Mouse (Mus musculus) left cerebral cortex, postnatal 36 days (tissue): ENCODE results near the gene Abhd11. TPM values are rescaled to one million over a fixed set of nuclear protein-coding genes. Genes with fewer than 3 reads are reported as not detected.
"Not testable (repeated sequence)": the region's sequence is repeated elsewhere in the genome, so short reads cannot be mapped to it uniquely, and the experiment has no call there.

ENCODE experiments used
- DNase-seq, 2 experiments: peaks; one replicate each; pipeline ENCODE4 v3.0.0; 2021 to 2022; ENCODE audit warnings: low spot score in 2 of 2, mixed read lengths in 1 of 2
- intact Hi-C: fragments of 180-260 bp; cut with DNase I; formaldehyde crosslinking; loops from one replicate; pipeline ENCODE4 v1.15.1; 2025
- total RNA-seq, 2 experiments: library from RNA; stranded (reverse); gene quantifications; 2 replicates each; pipeline ENCODE4 v1.2.3; 2021

Abhd11 gene
- total RNA-seq, 2 experiments from 2014 or later = 31.1 to 39.2 TPM

GRCm38 (mm10) chr5:135015497-135015896 is 6.5 kb downstream of the Abhd11 start:
- intact Hi-C loops = loop anchor here (5.0 kb wide), 2 partner anchors 37 to 62 kb away; partner anchors contain the start of gene Vps37d
- DNase-seq = peak; percentile 85 to 86

- DNase-seq = no peak
- intact Hi-C loops = loop anchor here (5.0 kb wide), 2 partner anchors 36 to 61 kb away; partner anchors contain the start of gene Vps37d
Observed at GRCm38 (mm10) chr5:135016224-135016759, 7.3 kb downstream of the Abhd11 start.

GRCm38 (mm10) chr5:135021814-135022213 is 12.9 kb downstream of the Abhd11 start:
- DNase-seq = no peak
- intact Hi-C loops = no loop called here

- peak; percentile 87 to 92 for DNase-seq
- intact Hi-C loops = no loop called here
Observed at GRCm38 (mm10) chr5:135023344-135024173, 14.6 kb downstream of the Abhd11 start, which contains the start of gene Stx1a. Stx1a (plus strand) TSS chr5:135023482.

GRCm38 (mm10) chr5:135024665-135025224 is 15.8 kb downstream of the Abhd11 start:
- intact Hi-C loops = no loop called here
- DNase-seq = no peak

GRCm38 (mm10) chr5:135025899-135026298 is 16.9 kb downstream of the Abhd11 start:
- intact Hi-C loops = no loop called here
- peak; percentile 68 to 74 for DNase-seq

DNA sequence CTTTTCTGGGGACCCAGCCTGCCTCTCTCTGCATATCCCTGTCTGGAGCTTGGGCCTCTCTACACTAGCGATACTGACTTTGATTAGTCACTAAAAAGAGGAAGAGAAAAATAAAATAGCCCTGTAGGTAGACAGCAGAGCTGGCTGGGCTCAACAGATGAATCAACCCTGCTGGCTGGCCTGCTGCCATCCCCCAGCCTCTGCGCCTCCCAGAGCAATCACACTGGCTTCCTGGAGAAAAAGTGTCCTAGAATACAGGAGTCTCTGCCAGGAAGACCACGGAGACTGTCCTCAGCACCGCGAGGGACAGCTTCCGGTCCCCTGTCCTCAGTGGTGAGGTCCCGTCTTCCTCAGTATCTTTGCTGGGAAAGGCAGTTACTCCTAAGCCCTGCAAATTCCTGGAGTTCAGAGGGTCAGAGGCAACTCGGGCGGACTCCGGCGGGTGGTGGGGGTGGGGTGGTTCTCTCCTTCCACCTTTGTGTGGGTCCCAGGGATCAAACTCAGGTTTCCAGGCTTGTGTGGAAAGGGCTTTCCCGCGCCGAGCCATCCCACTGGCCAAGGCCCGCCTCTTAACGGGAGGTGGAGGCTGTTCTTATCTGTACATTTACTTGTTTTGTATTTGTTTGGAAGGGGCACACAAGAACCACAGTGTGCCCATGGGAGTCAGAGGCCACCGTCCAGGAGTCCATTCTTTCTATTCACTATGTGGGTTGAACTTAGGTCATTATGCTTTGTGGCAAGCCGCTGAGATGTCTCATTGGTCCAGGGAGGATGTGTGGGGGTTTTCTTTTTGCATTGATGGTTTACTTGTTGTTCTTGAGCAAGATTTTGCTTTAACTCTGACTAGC is 20.3 kb downstream of the Abhd11 start:
- intact Hi-C loops = no loop called here
- peak; percentile 73 to 83 for DNase-seq

- DNase-seq = no peak
- intact Hi-C loops = no loop called here
Observed at GRCm38 (mm10) chr5:135032581-135032980, 23.6 kb downstream of the Abhd11 start.

GRCm38 (mm10) chr5:135034593-135034992 is 25.6 kb downstream of the Abhd11 start:
- intact Hi-C loops = no loop called here

GRCm38 (mm10) chr5:135035608-135036359 is 26.8 kb downstream of the Abhd11 start:
- peak; percentile 65 to 79 for DNase-seq
- intact Hi-C loops = no loop called here

More at GRCm38 (mm10) chr5:135034593-135034992, 25.6 kb downstream of the Abhd11 start:
- no peak for DNase-seq

DNA sequence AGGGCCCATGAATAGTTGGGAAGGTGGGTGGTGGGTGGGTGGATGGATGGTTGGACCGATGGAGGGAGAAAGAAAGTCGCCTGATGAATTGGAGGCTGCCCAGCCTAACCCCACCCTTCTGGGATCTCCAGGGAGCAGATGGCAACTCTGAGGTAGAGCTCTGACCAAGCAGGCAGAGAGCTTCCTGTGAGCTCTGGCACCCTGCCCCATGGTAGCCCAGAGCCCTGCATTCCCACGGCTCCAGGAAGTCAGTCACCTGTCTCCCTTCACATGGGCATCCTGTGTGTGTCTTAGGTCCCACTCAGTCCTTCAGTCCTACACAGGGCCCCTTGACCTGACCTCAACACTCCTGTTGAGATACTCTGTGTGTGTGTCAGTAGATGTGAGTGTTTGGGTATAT is 29.0 kb downstream of the Abhd11 start:
- intact Hi-C loops = no loop called here
- no peak for DNase-seq

DNA sequence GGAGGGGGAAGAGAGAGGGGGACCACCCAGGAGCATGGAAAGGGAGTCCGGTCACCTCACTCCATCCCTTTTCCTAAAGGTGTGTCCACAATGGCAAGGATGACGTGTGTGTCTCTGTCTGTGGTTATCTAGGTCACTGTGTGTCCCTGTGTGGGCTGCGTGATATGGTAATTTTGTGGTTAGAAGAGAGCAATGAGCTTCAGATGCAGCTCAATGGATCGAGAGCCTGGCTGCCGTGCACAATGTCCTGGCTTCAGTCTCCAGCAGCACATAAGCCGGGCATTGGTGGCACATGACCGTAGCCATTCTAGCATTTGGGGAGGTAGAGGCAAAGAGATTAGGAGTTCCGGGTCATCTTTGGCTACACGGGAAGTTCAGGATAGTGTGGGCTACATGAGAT is 30.6 kb downstream of the Abhd11 start:
- DNase-seq = peak in 1 of 2 experiments; percentile 43
- intact Hi-C loops = no loop called here

GRCm38 (mm10) chr5:135040059-135040458 is 31.1 kb downstream of the Abhd11 start:
- peak in 1 of 2 experiments; percentile 64 for DNase-seq
- intact Hi-C loops = no loop called here

- intact Hi-C loops = no loop called here
- DNase-seq = peak in 1 of 2 experiments; percentile 65
Observed at GRCm38 (mm10) chr5:135040777-135041176, 31.8 kb downstream of the Abhd11 start.

- intact Hi-C loops = no loop called here
- DNase-seq = no peak
Observed at GRCm38 (mm10) chr5:135042105-135042788, 33.3 kb downstream of the Abhd11 start.

- intact Hi-C loops = no loop called here
- no peak for DNase-seq
Observed at GRCm38 (mm10) chr5:135044575-135044974, 35.6 kb downstream of the Abhd11 start.

DNA sequence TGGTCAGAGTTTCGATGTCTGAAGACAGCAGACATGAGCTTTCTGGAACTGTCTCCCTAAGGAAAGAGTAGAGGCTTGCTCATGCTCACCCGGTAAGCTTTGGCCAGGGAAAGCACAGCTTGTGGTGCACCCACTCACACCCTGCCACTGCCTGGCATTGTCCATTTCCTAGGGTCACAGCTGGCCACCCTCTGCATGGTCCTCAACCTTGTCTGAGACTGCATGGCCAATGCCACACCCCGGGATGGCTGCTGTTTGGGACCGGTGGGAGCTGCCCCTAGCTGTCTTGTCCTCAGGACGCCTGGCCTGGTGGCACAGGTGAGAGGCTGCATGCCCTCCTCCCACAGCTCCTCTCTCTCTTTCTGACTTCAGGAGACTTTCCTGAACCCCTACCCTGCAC is 39.6 kb downstream of the Abhd11 start:
- intact Hi-C loops = no loop called here
- no peak for DNase-seq

DNA sequence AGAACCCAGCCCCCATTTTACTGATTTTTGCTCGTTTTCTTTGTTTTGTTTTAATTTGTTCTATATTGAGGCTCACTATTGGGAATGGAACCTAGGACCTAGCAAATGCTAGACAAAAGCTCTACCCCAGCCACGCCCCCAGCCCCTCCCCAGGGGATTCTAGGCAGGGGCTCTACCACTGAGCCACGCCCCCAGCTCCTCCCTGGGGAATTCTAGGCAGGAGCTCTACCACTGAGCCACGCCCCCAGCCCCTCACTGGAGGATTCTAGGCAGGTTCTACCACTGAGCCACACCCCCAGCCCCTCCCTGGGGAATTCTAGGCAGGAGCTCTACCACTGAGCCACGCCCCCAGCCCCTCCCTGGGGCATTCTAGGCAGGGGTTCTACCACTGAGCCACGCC is 40.3 kb downstream of the Abhd11 start:
- DNase-seq, intact Hi-C loops: not testable (repeated sequence)
